In the genomic region with DNA sequence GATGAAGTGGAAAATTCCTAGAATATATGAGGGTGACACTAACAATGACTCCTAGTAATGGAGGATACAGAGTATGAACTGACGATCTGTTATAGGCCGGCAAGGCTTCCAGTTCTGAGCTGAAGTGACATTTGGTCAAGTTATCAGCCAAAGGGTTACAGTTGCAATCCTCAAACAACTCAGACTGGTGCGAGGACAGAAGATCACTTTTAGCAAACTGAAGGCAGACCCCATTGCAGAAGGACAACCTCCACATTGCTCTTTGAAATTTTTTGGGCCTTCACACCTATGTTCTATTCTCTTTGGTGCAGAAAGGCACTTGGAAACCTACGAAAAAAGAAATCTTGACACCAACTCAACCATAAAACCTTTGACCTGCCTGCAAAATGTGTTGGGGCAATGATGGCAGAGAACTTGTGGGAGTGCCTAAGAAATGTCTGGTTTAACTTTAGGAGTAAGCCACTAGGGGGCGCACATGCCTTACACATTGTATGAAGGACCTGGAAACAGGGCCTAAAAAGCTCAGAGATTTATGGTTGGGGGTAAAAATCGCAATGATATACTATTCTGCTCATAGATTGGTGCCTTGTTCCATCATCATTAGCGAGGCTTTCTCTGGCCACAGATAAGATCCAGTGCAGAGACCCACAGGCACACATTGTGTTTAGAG, we compare ENCODE assay signal across 8 mouse cellular contexts.
DNase-seq lines count a peak whose midpoint lies in the region; ATAC-seq and TF ChIP-seq lines count a peak whose summit lies in the region.

No protein-coding gene starts in this region.

- no peak overlapping the region for H3K4me3 ChIP-seq in heart, adult 2 months
- H3K4me3 ChIP-seq in heart, embryonic 12.5 days = no peak overlapping the region
- H3K4me3 ChIP-seq in ES-E14 (ENCODE audit: insufficient read depth in 1 of 2, low read depth in 1 of 2, low read length in 2 of 2, poor library complexity in 1 of 2, severe bottlenecking in 1 of 2) = no peak overlapping the region
- no peak overlapping the region for H3K4me3 ChIP-seq in midbrain, embryonic 12.5 days

- WGBS in heart, adult 2 months = 37% methylated on average over 7 of the region's 7 CpGs
- 33% methylated on average over 7 of the region's 7 CpGs for WGBS in heart, embryonic 12.5 days
- 51% methylated on average over 7 of the region's 7 CpGs for WGBS in midbrain, embryonic 12.5 days

- no peak for ATAC-seq in heart, embryonic 12.5 days (ENCODE audit: insufficient number of reproducible peaks, low FRiP score)
- peak; percentile 71 for ATAC-seq in midbrain, embryonic 12.5 days (ENCODE audit: low FRiP score, low read depth)

- no peak overlapping the region for H3K27ac ChIP-seq in heart, adult 2 months
- no peak overlapping the region for H3K27ac ChIP-seq in heart, embryonic 12.5 days (ENCODE audit: poor library complexity, severe bottlenecking)
- no peak overlapping the region for H3K27ac ChIP-seq in ES-E14 (ENCODE audit: insufficient read depth, low read depth, low read length, poor library complexity, severe bottlenecking)
- H3K27ac ChIP-seq in midbrain, embryonic 12.5 days (replicated peaks) = no peak overlapping the region

- intact Hi-C loops in heart, adult 2 months (cut with DNase I) = no loop called here

- no peak overlapping the region for H3K9ac ChIP-seq in heart, adult 2 months (ENCODE audit: low read depth, low read length)
- no peak overlapping the region for H3K9ac ChIP-seq in heart, embryonic 12.5 days
- no peak overlapping the region for H3K9ac ChIP-seq in ES-E14 (ENCODE audit: insufficient read depth, low read depth, low read length, poor library complexity, severe bottlenecking)
- no peak overlapping the region for H3K9ac ChIP-seq in midbrain, embryonic 12.5 days (replicated peaks)

- no peak overlapping the region for H3K4me2 ChIP-seq in heart, embryonic 12.5 days
- H3K4me2 ChIP-seq in midbrain, embryonic 12.5 days (replicated peaks) = no peak overlapping the region

- no peaks in the 10 kb centered on the region for H3K36me3 ChIP-seq in heart, adult 2 months (ENCODE audit: control insufficient read depth, insufficient read depth, low read length)
- no peaks in the 10 kb centered on the region for H3K36me3 ChIP-seq in heart, embryonic 12.5 days
- H3K36me3 ChIP-seq in ES-E14 (ENCODE audit: control insufficient read depth, insufficient read depth, low read length, poor library complexity, severe bottlenecking) = no peaks in the 10 kb centered on the region
- H3K36me3 ChIP-seq in midbrain, embryonic 12.5 days = no peaks in the 10 kb centered on the region

- no peaks in the 10 kb centered on the region for H3K27me3 ChIP-seq in heart, adult 2 months (ENCODE audit: control insufficient read depth, insufficient read depth, low read length)
- no peaks in the 10 kb centered on the region for H3K27me3 ChIP-seq in heart, embryonic 12.5 days (replicated peaks)
- no peaks in the 10 kb centered on the region for H3K27me3 ChIP-seq in midbrain, embryonic 12.5 days

- no peak for TF ChIP-seq POLR2A in heart, adult 2 months (IDR thresholded peaks at IDR 0.05; ENCODE audit: insufficient read depth, low read depth, low read length)

- TF ChIP-seq CTCF in heart, adult 2 months (IDR thresholded peaks at IDR 0.05) = peak; percentile 68

- TF ChIP-seq EP300 in heart, adult 2 months (IDR thresholded peaks at IDR 0.05; ENCODE audit: insufficient read depth, low read depth, low read length) = no peak

- DNase-seq in heart, adult 2 months = no peak
- peak; percentile 71 for DNase-seq in ES-E14 (ENCODE audit: low read depth, low spot score)
- DNase-seq in cerebellum, adult 11-12 months = peak; percentile 5
- peak; percentile 78 for DNase-seq in forelimb bud, embryonic 11.5 days (ENCODE audit: low read depth, low spot score)
- DNase-seq in layer of hippocampus, adult 9-11 months = peak; percentile 4
- DNase-seq in testis, postnatal 14 days (ENCODE audit: low spot score) = peak; percentile 24

- H3K4me1 ChIP-seq in heart, adult 2 months (ENCODE audit: control insufficient read depth, insufficient read depth, low read length) = no peaks in the 10 kb centered on the region
- no peaks in the 10 kb centered on the region for H3K4me1 ChIP-seq in heart, embryonic 12.5 days (replicated peaks)
- H3K4me1 ChIP-seq in ES-E14 (ENCODE audit: control insufficient read depth in 2 of 2, insufficient read depth in 2 of 2, low read length in 2 of 2, poor library complexity in 1 of 2) = no peaks in the 10 kb centered on the region
- no peaks in the 10 kb centered on the region for H3K4me1 ChIP-seq in midbrain, embryonic 12.5 days

- H3K79me2 ChIP-seq in heart, adult 2 months (replicated peaks; ENCODE audit: control insufficient read depth, insufficient read depth, low read length) = no peaks in the 10 kb centered on the region

- H3K9me3 ChIP-seq in heart, embryonic 12.5 days (replicated peaks) = no peaks in the 10 kb centered on the region
- no peaks in the 10 kb centered on the region for H3K9me3 ChIP-seq in ES-E14 (ENCODE audit: control insufficient read depth, insufficient read depth, low read depth, low read length)
- no peaks in the 10 kb centered on the region for H3K9me3 ChIP-seq in midbrain, embryonic 12.5 days

- in situ Hi-C loops in ES-E14 (cut with MboI; ENCODE audit: low sequenced_read_pairs in 2 of 2, unreplicated experiment in 2 of 2) = no loop called here

TF ChIP-seq in ES-E14, 5 proteins besides CTCF, POLR2A, EP300 and RAD21:
- no peak for TF ChIP-seq CHD2 (IDR thresholded peaks at IDR 0.05; ENCODE audit: low read depth, low read length)
- TF ChIP-seq ZC3H11A (IDR thresholded peaks at IDR 0.05; ENCODE audit: borderline replicate concordance, low read depth, low read length) = peak; percentile 58; the same call in 1 of the 2 replicates

Comparison
In these comparisons a context has a peak if more than half of its experiments do, and no peak if none do; other contexts are left out.
1. DNase-seq: peak in ES-E14 (single experiment), cerebellum, adult 11-12 months (single experiment), forelimb bud, embryonic 11.5 days (single experiment), layer of hippocampus, adult 9-11 months (single experiment) and testis, postnatal 14 days (single experiment); none in heart, adult 2 months (0 of 2).